Mouse (Mus musculus) stomach, embryonic 16.5 days (tissue): ENCODE results near the gene Ctnnbl1. TPM values are rescaled to one million over a fixed set of nuclear protein-coding genes. Genes with fewer than 3 reads are reported as not detected.

Experiments used
- ATAC-seq: fragments of 200-750 bp; cut with Nextera tagmentation; 2 replicates; pipeline ENCODE4 v1.8.0; 2017; ENCODE audit warnings: moderate number of reproducible peaks, moderate TSS enrichment; ENCODE audit not compliant: insufficient read depth, low FRiP score
- H3K27ac ChIP-seq: fragments of 300-500 bp; sonication (generic); 2 replicates; pipeline ENCODE4 v1.5.1; 2014; ENCODE audit warnings: low read length
- H3K27me3 ChIP-seq: fragments of 300-500 bp; sonication (generic); 2 replicates; pipeline ENCODE4 v1.6.1; 2014; ENCODE audit warnings: low read length, control low read depth, mixed read lengths; ENCODE audit not compliant: control insufficient read depth, insufficient read depth
- H3K36me3 ChIP-seq: fragments of 300-500 bp; sonication (generic); 2 replicates; pipeline ENCODE4 v1.6.1; 2014; ENCODE audit warnings: low read length; ENCODE audit not compliant: control insufficient read depth, insufficient read depth
- H3K4me1 ChIP-seq: fragments of 300-500 bp; sonication (generic); 2 replicates; pipeline ENCODE4 v1.6.1; 2014; ENCODE audit warnings: low read length, control low read depth, mixed read lengths; ENCODE audit not compliant: control insufficient read depth, insufficient read depth
- H3K4me2 ChIP-seq: fragments of 300-500 bp; sonication (generic); 2 replicates; pipeline ENCODE4 v1.6.1; 2014; ENCODE audit warnings: low read depth, low read length, mixed read lengths
- H3K4me3 ChIP-seq: fragments of 300-500 bp; sonication (generic); replicated peaks from 2 replicates; pipeline ENCODE4 v1.5.1; 2014; ENCODE audit warnings: mild to moderate bottlenecking, low read length
- H3K9ac ChIP-seq: fragments of 300-500 bp; sonication (generic); 2 replicates; pipeline ENCODE4 v1.6.1; 2014; ENCODE audit warnings: low read length
- H3K9me3 ChIP-seq: fragments of 300-500 bp; sonication (generic); replicated peaks from 2 replicates; pipeline ENCODE4 v1.6.1; 2016; ENCODE audit warnings: low read length, control low read depth; ENCODE audit not compliant: control insufficient read depth
- WGBS: fragments of 180-500 bp; shearing (Covaris S2); extraction: QIAGEN DNeasy Blood & Tissue Kit; methylation state at CpG from one replicate; pipeline ENCODE4 v1.1.7; 2014; 5-methylcytosine and 5-hydroxymethylcytosine counted together
- polyA plus RNA-seq: library from polyadenylated mRNA; unstranded; fragments of >200 nt; fragmentation: Nextera tagmentation; extraction: Ambion mirVana; gene quantifications from 2 replicates; pipeline ENCODE4 v1.2.1, GENCODE M21; 2015

The Ctnnbl1 gene
- polyA plus RNA-seq, 1 experiment from 2014 or later = 43.9 TPM

DNA sequence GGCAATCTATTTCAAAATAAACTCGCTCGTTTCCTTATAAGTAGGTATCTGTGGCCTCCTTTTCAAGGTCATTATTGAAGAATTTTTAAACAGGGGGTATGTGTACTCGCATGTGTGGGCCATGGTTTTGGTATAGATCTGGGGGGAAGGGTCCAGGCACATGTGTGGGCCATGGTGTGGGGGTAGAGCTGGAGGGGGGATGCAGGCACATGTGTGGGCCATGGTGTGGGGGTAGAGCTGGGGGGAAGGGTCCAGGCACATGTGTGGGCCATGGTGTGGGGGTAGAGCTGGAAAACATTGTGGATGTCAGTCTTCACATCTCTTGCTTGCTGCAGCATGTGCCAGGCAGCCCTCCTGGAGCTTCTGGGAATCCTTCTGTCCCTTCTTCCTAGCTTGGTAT lies 129.9 kb downstream of the Ctnnbl1 start:
- no peak overlapping the region for H3K27ac ChIP-seq
- H3K9me3 ChIP-seq = no peaks in the 10 kb centered on the region
- ATAC-seq = no peak

DNA sequence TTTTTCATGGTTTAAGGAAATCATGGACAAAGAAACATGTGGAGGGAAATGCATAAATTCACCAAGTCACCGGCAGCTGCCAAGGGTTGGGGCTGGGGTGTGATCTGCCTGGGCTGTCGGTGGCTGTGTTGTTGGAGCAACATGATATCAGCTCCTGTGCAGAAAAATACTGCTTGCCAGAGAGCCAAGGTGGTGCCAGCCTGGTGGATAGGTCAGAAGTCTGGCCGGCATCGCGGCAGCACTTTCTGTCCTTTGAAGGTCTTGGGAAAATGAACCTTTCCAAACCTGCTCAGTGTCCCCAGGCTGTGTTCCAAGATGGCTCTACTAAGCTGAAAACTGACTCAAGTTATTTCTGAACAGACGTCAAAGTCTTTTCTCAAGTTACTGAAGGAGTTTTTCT lies 133.0 kb downstream of the Ctnnbl1 start:
- no peak for ATAC-seq
- H3K27me3 ChIP-seq = no peaks in the 10 kb centered on the region
- 72% methylated on average over 6 of the region's 6 CpGs for whole genome bisulfite sequencing

More for the DNA sequence above, 129.9 kb downstream of the Ctnnbl1 start:
- 74% methylated on average over 3 of the region's 3 CpGs for WGBS
- no peak overlapping the region for H3K4me2 ChIP-seq
- no peak overlapping the region for H3K9ac ChIP-seq
- no peak overlapping the region for H3K4me3 ChIP-seq
- H3K4me1 ChIP-seq = no peaks in the 10 kb centered on the region
- H3K36me3 ChIP-seq = 0 out of 2 replicates have a peak, but pooled peaks cover 4% of the 10 kb centered on the region
- no peaks in the 10 kb centered on the region for H3K27me3 ChIP-seq

DNA sequence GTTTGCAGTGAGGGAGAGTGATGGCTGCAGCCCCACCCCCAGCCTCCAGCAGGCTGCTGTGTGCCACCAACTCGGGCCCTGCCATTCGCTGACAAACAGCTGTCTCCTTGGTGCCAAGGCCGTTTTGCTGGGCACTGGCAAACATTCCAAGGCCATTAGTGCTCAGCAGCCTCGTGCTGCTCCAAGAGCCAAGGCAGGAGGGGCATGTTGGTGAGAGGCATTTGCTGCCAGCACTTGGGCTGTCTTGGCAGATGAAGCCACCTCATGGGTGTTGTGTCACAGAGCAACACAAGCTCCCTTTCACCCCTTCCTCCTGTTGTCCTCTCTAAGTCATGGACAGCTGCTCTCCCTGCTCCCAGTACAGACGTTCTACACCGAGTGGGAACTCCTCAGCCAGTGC lies 136.0 kb downstream of the Ctnnbl1 start:
- WGBS = 71% methylated on average over 6 of the region's 6 CpGs
- Histone ChIP-seq H3K4me3 (no peak overlapping the region), H3K27me3 (no peaks in the 10 kb centered on the region), H3K4me2 (no peak overlapping the region), H3K9ac (no peak overlapping the region), H3K36me3 (0 out of 2 replicates have a peak, but pooled peaks cover 4% of the 10 kb centered on the region), H3K9me3 (no peaks in the 10 kb centered on the region), H3K27ac (no peak overlapping the region), H3K4me1 (no peaks in the 10 kb centered on the region)
- ATAC-seq = no peak

More for the DNA sequence above, 133.0 kb downstream of the Ctnnbl1 start:
- Histone ChIP-seq H3K4me3 (no peak overlapping the region), H3K9me3 (no peaks in the 10 kb centered on the region), H3K4me2 (no peak overlapping the region), H3K4me1 (no peaks in the 10 kb centered on the region), H3K9ac (no peak overlapping the region), H3K36me3 (0 out of 2 replicates have a peak, but pooled peaks cover 4% of the 10 kb centered on the region), H3K27ac (no peak overlapping the region)

DNA sequence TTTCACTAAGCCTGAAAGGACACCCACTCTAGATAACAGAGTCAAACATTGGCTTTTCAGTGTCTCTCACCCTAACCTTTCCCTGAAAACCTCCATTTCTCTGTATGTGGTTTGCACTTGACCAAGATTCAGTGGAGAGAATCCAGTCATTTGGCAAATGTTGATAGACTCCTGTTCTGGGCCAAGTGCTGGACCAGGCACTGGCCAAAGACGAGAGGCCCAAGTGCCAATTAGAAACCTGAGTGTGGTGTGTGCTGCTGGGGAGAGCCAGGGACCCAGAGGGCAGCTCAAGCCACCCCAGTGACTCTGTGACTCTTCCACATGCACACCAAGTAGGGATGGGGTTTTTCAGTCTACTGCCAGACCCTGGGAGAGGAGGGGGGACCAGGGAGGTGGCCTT lies 136.5 kb downstream of the Ctnnbl1 start:
- no peaks in the 10 kb centered on the region for H3K9me3 ChIP-seq

DNA sequence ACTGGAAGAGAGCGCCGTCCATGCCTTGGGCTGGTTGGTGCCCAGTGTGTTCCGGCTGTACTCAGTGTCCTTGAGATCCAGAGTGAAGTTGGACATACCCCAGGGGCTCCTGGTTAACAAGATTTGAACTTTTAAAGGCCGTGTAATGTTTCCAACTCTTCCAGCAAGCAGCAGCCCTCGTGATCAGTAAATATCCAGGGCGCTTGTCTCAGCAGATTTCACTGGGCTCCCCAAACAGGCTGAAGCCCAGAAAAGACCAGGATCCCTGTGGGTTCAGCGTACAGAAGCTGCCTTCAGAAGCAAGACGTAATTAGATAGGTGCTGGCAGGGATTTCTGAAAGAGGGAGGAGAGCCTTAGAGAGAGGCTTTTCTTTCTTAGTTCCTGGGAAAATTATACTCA lies 137.9 kb downstream of the Ctnnbl1 start:
- H3K4me3 ChIP-seq = no peak overlapping the region
- H3K4me2 ChIP-seq = no peak overlapping the region
- H3K4me1 ChIP-seq = no peaks in the 10 kb centered on the region
- no peak overlapping the region for H3K27ac ChIP-seq
- H3K27me3 ChIP-seq = no peaks in the 10 kb centered on the region
- H3K36me3 ChIP-seq = 0 out of 2 replicates have a peak, but pooled peaks cover 4% of the 10 kb centered on the region
- WGBS = 79% methylated on average over 8 of the region's 8 CpGs
- ATAC-seq = no peak
- no peaks in the 10 kb centered on the region for H3K9me3 ChIP-seq
- no peak overlapping the region for H3K9ac ChIP-seq

More for the DNA sequence above, 136.5 kb downstream of the Ctnnbl1 start:
- Histone ChIP-seq H3K4me1 (no peaks in the 10 kb centered on the region), H3K4me2 (no peak overlapping the region), H3K27me3 (no peaks in the 10 kb centered on the region), H3K4me3 (no peak overlapping the region), H3K36me3 (0 out of 2 replicates have a peak, but pooled peaks cover 4% of the 10 kb centered on the region), H3K9ac (no peak overlapping the region), H3K27ac (no peak overlapping the region)
- ATAC-seq = no peak
- 78% methylated on average over 1 of the region's 1 CpGs for WGBS

- 83% methylated on average over 3 of the region's 3 CpGs for WGBS
- no peak for ATAC-seq
Observed at GRCm38 (mm10) chr2:157877394-157877793, 140.2 kb downstream of the Ctnnbl1 start.

GRCm38 (mm10) chr2:157877967-157878366 lies 140.8 kb downstream of the Ctnnbl1 start:
- Histone ChIP-seq H3K36me3 (no peaks in the 10 kb centered on the region), H3K4me3 (no peak overlapping the region), H3K9ac (no peak overlapping the region), H3K27ac (no peak overlapping the region), H3K27me3 (no peaks in the 10 kb centered on the region), H3K4me2 (no peak overlapping the region), H3K4me1 (no peaks in the 10 kb centered on the region), H3K9me3 (no peaks in the 10 kb centered on the region)
- WGBS = 40% methylated on average over 5 of the region's 5 CpGs
- ATAC-seq = no peak

More at GRCm38 (mm10) chr2:157877394-157877793, 140.2 kb downstream of the Ctnnbl1 start:
- no peaks in the 10 kb centered on the region for H3K4me1 ChIP-seq
- no peaks in the 10 kb centered on the region for H3K36me3 ChIP-seq
- no peak overlapping the region for H3K4me3 ChIP-seq
- H3K27ac ChIP-seq = no peak overlapping the region
- no peak overlapping the region for H3K9ac ChIP-seq
- no peaks in the 10 kb centered on the region for H3K27me3 ChIP-seq
- no peak overlapping the region for H3K4me2 ChIP-seq
- no peaks in the 10 kb centered on the region for H3K9me3 ChIP-seq

GRCm38 (mm10) chr2:157881939-157882338 lies 144.7 kb downstream of the Ctnnbl1 start:
- ATAC-seq = no peak
- H3K9ac ChIP-seq = no peak overlapping the region
- no peak overlapping the region for H3K4me2 ChIP-seq
- H3K27ac ChIP-seq = no peak overlapping the region
- H3K36me3 ChIP-seq = no peaks in the 10 kb centered on the region
- H3K4me3 ChIP-seq = no peak overlapping the region
- H3K9me3 ChIP-seq = no peaks in the 10 kb centered on the region
- H3K4me1 ChIP-seq = no peaks in the 10 kb centered on the region
- 41% methylated on average over 11 of the region's 11 CpGs for WGBS
- H3K27me3 ChIP-seq = no peaks in the 10 kb centered on the region

DNA sequence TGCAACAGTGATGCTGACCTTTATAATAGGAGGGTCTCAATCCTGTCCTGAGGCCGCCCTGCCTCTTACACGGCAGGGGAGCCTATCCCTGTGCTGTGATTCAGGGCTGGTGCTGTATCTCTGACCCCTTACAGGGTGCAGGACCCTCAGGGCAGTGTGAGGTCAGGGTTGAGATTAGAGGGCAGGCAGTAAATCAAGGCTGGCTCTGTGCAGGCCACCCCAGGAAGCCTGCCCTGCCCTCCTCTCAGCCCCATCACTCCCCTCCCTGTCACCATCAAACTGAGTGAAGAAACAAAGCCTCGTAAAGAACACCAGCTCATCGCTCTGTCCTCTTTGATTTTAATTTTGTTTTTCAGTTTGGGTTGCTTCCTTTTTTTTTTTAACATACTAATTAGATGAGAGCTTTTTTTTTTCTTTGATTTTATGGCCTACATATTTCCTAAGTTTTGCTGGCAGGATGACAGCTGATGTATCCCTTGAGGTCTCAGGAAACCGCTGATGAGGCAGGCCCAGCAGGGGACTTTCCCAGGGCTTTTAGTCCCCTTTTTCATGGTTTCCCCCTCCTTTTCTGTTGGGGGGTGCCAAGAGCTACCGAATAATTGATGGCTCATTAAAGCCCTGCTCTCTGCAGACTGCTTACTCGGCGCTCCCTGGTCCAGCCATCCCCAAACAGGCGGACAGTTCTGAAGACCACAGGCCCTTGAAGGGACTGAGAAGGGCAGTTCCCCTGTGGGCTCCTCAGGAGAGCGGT lies 150.2 kb downstream of the Ctnnbl1 start:
- WGBS = 47% methylated on average over 10 of the region's 10 CpGs
- ATAC-seq = no peak
- Histone ChIP-seq H3K4me2 (no peak overlapping the region), H3K27me3 (no peaks in the 10 kb centered on the region), H3K27ac (no peak overlapping the region), H3K36me3 (no peaks in the 10 kb centered on the region), H3K4me3 (no peak overlapping the region), H3K9me3 (no peaks in the 10 kb centered on the region), H3K9ac (no peak overlapping the region), H3K4me1 (0 out of 2 replicates have a peak, but pooled peaks cover 9% of the 10 kb centered on the region)
